Mouse (Mus musculus): ENCODE measurements around the gene Prpf4. TPM values are rescaled to one million over a fixed set of nuclear protein-coding genes. Genes with fewer than 3 reads are reported as not detected.

The Prpf4 gene
- polyA plus RNA-seq, 1 experiment from 2014 or later: 16.5 TPM

DNA sequence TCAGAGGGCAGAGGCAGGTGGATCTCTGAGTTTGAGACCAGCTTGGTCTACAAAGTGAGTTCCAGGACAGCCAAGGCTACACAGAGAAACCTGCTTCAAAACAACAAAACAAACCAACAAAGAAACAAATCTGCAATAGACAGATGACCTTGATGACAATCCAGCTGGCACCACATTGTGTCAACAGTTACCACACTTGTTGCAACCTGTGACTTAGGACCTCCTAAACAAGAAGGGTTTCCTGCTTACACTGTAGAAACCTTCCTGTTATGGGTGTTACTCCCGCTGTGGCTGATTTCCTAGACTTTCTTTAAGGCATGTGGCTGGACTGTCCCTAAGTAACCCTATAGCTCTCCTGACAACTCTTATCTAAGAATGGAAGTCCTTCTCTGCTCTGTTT, 12.8 kb upstream of the Prpf4 start:
- H3K9ac ChIP-seq: no peak overlapping the region
- H3K36me3 ChIP-seq (replicated peaks): peaks cover 40% of the 10 kb centered on the region
- 91% methylated on average over 1 of the region's 1 CpGs for WGBS

DNA sequence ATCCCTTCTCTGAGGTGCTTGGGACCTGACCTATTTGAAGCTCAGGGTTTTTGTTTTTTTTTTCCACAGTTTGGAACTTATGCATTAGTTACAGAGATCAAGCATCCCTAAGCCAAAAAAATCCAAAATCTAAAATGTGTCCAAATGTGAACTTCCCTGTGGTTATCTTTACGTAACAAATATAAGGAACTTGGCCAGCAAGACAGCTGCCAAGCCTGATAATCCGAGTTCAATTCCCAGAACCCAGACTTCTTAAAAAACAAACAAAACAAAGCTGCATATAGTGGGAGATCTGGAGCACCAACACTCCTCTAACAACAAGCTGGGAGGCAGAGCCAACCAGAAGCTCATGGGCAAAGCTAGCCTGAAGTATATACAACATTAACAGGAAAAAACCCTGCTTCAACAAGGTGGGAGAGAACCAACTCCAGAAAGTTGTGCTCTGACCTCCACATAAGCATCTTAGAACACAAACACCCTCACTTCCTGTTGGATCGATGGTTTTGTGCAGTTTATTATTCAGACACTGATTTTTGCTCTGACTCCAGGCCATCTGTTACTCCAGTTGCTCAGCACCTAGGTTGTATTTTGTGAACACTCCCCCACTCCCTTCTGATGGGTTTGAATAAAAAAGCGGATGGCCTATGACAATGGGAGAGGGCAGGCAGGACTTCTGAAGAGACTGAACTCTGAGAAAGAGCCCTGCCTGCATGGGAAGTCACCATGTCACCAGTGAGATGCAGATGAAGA, 10.8 kb upstream of the Prpf4 start:
- no peak overlapping the region for H3K4me3 ChIP-seq
- H3K27me3 ChIP-seq (replicated peaks): no peaks in the 10 kb centered on the region
- H3K4me2 ChIP-seq: no peak overlapping the region
- peaks cover 42% of the 10 kb centered on the region; the same call in 1 of the 2 replicates for H3K36me3 ChIP-seq (replicated peaks)
- WGBS: 84% methylated on average over 4 of the region's 4 CpGs
- no peak overlapping the region for H3K9ac ChIP-seq
- no peak overlapping the region for H3K27ac ChIP-seq
- no peak for ATAC-seq (replicated peaks)
- no peaks in the 10 kb centered on the region for H3K4me1 ChIP-seq
- no peaks in the 10 kb centered on the region for H3K9me3 ChIP-seq

More for the DNA sequence above, 12.8 kb upstream of the Prpf4 start:
- H3K4me1 ChIP-seq: no peaks in the 10 kb centered on the region
- H3K27me3 ChIP-seq (replicated peaks): no peaks in the 10 kb centered on the region
- no peak overlapping the region for H3K4me3 ChIP-seq
- no peak overlapping the region for H3K4me2 ChIP-seq
- no peak for ATAC-seq (replicated peaks)
- H3K27ac ChIP-seq: no peak overlapping the region
- no peaks in the 10 kb centered on the region for H3K9me3 ChIP-seq

DNA sequence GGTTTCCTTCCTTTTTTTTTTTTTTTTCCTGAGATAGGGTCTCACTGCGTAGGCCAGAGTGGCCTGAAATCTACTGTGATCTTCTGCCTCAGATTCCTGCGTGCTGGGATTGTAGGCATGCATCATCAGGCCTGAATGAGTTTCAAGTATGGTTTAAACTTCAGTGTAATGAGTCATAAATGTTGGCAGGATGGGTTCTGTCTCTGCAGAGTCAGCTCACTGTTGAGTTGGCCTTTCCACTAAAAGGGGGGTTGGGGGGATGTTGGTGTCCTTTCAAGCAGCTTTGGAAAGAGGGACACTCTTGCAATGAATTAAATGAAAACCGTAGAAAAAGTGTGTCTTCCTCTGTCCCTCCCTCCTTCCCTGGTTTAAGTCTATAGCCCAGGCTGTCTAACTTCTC, 9.6 kb upstream of the Prpf4 start:
- H3K9me3 ChIP-seq: no peaks in the 10 kb centered on the region
- H3K27ac ChIP-seq: no peak overlapping the region
- H3K36me3 ChIP-seq (replicated peaks): peaks cover 39% of the 10 kb centered on the region; the same call in 1 of the 2 replicates
- no peaks in the 10 kb centered on the region for H3K4me1 ChIP-seq
- no peak overlapping the region for H3K9ac ChIP-seq
- no peak overlapping the region for H3K4me3 ChIP-seq
- no peaks in the 10 kb centered on the region for H3K27me3 ChIP-seq (replicated peaks)
- 95% methylated on average over 3 of the region's 3 CpGs for WGBS
- no peak overlapping the region for H3K4me2 ChIP-seq
- ATAC-seq (replicated peaks): no peak

DNA sequence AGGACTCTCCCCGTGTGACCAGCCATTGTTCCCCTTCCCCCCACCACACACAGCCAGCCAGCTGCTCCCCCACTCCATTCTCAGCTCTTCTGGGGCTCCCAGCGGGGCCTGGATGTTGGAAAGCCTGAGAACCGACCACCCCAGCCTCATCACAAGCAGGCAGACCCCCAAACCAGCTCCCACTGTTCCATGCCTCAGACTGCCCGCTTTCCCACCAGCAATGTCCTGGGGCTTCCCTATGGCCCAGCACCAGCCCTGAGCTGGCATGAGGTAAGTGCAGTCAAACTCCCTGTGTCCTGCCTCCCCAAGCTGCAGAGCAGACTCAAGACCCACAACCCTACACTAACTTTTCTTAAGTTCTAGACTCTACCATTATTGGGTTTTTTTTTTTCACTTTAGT, 2.5 kb upstream of the Prpf4 start:
- no peaks in the 10 kb centered on the region for H3K27me3 ChIP-seq (replicated peaks)
- no peak overlapping the region for H3K4me3 ChIP-seq
- ATAC-seq (replicated peaks): no peak
- 82% methylated on average over 4 of the region's 4 CpGs for WGBS
- no peak overlapping the region for H3K4me2 ChIP-seq
- peaks cover 39% of the 10 kb centered on the region for H3K4me1 ChIP-seq
- H3K36me3 ChIP-seq (replicated peaks): peaks cover 13% of the 10 kb centered on the region; the same call in 1 of the 2 replicates
- no peaks in the 10 kb centered on the region for H3K9me3 ChIP-seq
- H3K27ac ChIP-seq: no peak overlapping the region
- no peak overlapping the region for H3K9ac ChIP-seq

DNA sequence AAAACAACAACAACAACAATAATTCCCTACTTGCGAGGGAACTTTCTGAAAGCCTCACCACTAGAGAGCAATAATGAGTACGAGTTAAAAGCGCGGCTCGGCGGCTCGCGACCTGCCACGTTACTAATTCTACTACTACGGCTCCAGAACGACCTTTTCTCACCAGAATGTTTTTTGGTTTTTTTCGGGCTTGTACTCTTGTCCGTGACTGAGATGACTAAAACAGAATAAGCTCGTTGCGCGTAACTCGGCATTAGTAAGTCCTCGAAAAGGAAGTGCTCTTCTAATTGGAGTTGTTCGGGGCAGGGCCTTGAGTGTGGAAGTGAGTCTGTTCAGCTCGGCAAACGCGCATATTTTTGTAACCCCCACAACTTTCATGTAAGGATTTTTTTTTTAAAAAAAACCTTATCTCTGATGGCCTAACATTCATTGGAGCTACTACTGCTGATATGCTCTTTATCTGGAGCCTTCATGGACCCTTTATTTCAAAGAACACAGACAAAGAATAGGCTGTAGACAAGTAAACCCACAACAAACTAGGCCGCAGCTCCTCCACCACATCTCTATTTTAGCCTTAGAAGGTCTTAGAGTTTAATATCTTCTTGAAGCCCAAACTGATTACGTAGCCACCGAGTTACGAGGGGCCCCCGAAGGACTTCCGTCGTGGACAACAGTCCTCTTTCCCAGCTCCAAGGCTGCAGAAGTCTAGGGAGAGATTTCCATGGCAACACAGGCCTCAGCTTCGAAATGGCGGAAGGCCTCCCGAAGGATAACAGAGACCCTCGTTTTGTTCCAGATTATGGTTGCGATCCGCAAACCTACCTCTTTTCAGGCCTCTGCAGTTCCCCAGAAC, 641 bp upstream of the Prpf4 start:
- peak overlapping the region; percentile 67 for H3K9ac ChIP-seq
- peak; percentile 75 for ATAC-seq (replicated peaks)
- 0% methylated on average over 35 of the region's 35 CpGs for WGBS
- peaks cover 39% of the 10 kb centered on the region for H3K4me1 ChIP-seq
- H3K36me3 ChIP-seq (replicated peaks): 0 out of 2 replicates have a peak, but pooled peaks cover 11% of the 10 kb centered on the region
- H3K27ac ChIP-seq: peak overlapping the region; percentile 74
- no peaks in the 10 kb centered on the region for H3K9me3 ChIP-seq
- H3K4me3 ChIP-seq: peak overlapping the region; percentile 66
- peak overlapping the region; percentile 40 for H3K4me2 ChIP-seq
- H3K27me3 ChIP-seq (replicated peaks): no peaks in the 10 kb centered on the region

DNA sequence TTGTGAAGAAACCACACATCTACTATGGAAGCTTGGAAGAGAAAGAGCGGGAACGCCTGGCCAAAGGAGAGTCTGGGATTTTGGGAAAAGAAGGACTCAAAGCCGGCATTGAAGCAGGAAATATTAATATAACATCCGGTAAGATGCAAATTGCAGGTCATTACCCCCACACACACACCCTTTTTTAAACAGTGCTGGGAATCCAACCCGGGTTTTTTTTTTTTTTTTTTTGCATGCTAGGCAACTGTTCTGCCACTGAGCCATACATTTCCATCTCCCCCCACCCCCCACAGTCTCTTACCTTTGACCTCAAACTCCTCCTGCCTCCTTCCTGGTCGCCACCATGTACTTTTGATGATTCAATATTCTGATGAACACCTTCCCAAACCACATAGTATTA, 1.0 kb downstream of the Prpf4 start:
- H3K4me2 ChIP-seq: peak overlapping the region; percentile 67
- no peak for ATAC-seq (replicated peaks)
- H3K36me3 ChIP-seq (replicated peaks): peaks cover 8% of the 10 kb centered on the region; the same call in 1 of the 2 replicates
- no peaks in the 10 kb centered on the region for H3K9me3 ChIP-seq
- peak overlapping the region; percentile 66 for H3K4me3 ChIP-seq
- peak overlapping the region; percentile 71 for H3K9ac ChIP-seq
- peaks cover 39% of the 10 kb centered on the region for H3K4me1 ChIP-seq
- no peak overlapping the region for H3K27ac ChIP-seq
- 42% methylated on average over 6 of the region's 6 CpGs for WGBS
- H3K27me3 ChIP-seq (replicated peaks): no peaks in the 10 kb centered on the region

DNA sequence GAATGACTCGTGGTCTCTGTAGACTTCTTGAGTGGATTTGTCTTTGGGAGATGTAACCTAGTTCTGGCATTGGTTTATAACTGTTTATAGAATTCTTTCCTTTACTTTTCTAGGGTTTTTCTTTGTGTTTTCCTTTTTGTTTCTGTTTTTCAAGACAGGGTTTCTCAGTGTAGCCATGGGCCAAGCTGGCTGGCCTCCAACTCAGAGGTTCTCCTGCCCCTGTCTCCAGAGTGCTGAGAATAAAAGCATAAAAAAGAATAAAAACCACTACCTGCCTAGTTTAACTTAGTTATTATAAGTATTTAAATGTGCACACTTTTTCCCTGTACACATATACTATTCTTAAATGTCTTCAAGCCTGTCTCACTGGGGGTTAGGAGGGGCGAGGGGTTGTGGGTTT, 1.7 kb downstream of the Prpf4 start:
- no peak overlapping the region; the same call in 1 of the 2 replicates for H3K9ac ChIP-seq
- H3K4me2 ChIP-seq: peak overlapping the region; percentile 67; the same call in 1 of the 2 replicates

DNA sequence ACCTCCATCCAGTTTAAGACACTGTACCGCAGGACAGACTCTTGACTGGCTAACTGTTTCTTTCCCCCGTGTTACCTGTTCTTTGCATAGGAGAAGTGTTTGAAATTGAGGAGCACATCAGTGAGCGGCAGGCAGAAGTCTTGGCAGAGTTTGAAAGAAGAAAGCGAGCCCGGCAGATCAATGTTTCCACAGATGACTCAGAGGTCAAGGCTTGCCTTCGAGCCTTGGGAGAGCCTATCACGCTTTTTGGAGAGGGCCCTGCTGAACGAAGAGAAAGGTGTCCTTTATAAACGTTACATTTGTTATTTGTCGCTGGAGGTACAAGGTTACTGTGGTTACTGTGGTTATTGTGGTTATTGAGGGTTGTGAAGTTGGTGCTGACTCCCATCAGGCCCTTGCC, 3.0 kb downstream of the Prpf4 start:
- Histone ChIP-seq H3K4me2 (no peak overlapping the region), H3K27ac (no peak overlapping the region), H3K4me1 (peaks cover 22% of the 10 kb centered on the region), H3K9ac (no peak overlapping the region), H3K9me3 (no peaks in the 10 kb centered on the region), H3K36me3 (replicated peaks) (peaks cover 27% of the 10 kb centered on the region), H3K27me3 (replicated peaks) (no peaks in the 10 kb centered on the region), H3K4me3 (no peak overlapping the region)
- no peak for ATAC-seq (replicated peaks)
- WGBS: 94% methylated on average over 10 of the region's 10 CpGs

More for the DNA sequence above, 1.7 kb downstream of the Prpf4 start:
- Histone ChIP-seq H3K27ac (no peak overlapping the region), H3K4me1 (peaks cover 35% of the 10 kb centered on the region), H3K4me3 (no peak overlapping the region), H3K36me3 (replicated peaks) (peaks cover 15% of the 10 kb centered on the region), H3K9me3 (no peaks in the 10 kb centered on the region), H3K27me3 (replicated peaks) (no peaks in the 10 kb centered on the region)
- 88% methylated on average over 2 of the region's 2 CpGs for WGBS
- ATAC-seq (replicated peaks): no peak

DNA sequence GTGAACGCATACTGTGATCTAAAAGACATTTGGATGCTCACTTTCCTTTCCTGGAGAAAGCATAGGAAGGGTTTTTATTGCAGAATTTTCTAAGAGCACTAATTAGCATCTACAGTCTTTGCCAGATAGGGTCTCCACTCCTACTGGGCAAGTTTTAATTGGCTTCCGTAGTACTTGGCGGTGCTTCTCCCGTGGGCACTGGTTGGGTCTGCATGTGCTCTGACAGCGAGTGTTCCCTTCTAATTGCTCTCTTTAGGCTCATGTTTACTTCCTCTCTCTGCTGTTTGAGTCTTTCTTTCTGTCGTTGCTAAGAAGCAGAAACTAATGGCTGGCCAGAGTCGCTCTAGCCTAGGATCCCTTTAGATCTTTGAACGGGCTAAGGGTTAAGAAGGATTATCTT, 9.9 kb downstream of the Prpf4 start:
- H3K9me3 ChIP-seq: no peaks in the 10 kb centered on the region
- H3K27ac ChIP-seq: no peak overlapping the region
- H3K36me3 ChIP-seq (replicated peaks): peaks cover 77% of the 10 kb centered on the region
- no peak overlapping the region for H3K4me2 ChIP-seq
- no peak overlapping the region for H3K4me3 ChIP-seq
- H3K9ac ChIP-seq: no peak overlapping the region
- H3K4me1 ChIP-seq: no peaks in the 10 kb centered on the region
- WGBS: 82% methylated on average over 8 of the region's 8 CpGs
- H3K27me3 ChIP-seq (replicated peaks): no peaks in the 10 kb centered on the region
- no peak for ATAC-seq (replicated peaks)

DNA sequence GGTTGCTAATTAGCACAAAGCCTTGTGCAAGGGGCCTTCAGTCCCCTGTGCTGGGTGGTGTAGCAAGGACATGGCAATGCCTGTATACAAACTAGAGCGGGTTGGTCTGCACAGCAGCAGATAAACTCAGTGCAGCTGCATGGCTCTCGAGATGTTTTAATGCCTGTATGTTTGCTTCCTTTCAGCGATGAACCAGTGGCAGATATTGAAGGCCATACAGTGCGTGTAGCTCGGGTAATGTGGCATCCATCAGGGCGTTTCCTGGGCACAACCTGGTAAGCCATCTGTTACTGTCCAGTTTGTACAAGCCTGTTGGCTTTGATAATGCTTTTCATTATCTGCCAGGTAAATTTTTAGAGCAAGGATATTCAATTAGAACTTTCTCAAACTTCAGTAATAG, 10.5 kb downstream of the Prpf4 start:
- H3K4me2 ChIP-seq: no peak overlapping the region
- no peak overlapping the region for H3K4me3 ChIP-seq
- peaks cover 82% of the 10 kb centered on the region for H3K36me3 ChIP-seq (replicated peaks)
- no peak overlapping the region for H3K27ac ChIP-seq
- H3K9me3 ChIP-seq: no peaks in the 10 kb centered on the region
- WGBS: 98% methylated on average over 6 of the region's 6 CpGs
- H3K27me3 ChIP-seq (replicated peaks): no peaks in the 10 kb centered on the region
- ATAC-seq (replicated peaks): no peak
- no peaks in the 10 kb centered on the region for H3K4me1 ChIP-seq
- no peak overlapping the region for H3K9ac ChIP-seq

DNA sequence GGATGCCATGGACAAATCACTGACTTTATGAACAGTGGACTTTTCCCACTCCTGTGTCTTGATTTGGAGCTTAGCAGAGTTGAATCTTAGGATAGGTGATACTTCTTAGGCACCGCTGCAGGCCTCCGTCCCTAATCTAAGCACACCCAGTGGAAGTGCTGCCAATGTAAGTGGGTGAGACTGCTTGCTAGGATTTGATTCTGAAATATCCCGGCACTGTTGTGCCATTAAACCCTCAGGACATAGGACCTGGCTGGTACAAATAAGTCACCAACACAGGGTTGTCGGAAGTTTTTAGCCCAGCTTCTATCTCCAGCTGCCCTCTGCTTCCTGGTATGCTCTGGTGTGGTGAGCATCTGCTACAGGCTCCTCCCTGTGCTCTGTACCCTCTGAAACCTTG, 17.3 kb downstream of the Prpf4 start:
- ATAC-seq (replicated peaks): no peak
- no peaks in the 10 kb centered on the region for H3K27me3 ChIP-seq (replicated peaks)
- no peak overlapping the region for H3K4me3 ChIP-seq
- 97% methylated on average over 4 of the region's 4 CpGs for WGBS
- no peak overlapping the region for H3K9ac ChIP-seq
- H3K27ac ChIP-seq: no peak overlapping the region
- H3K4me1 ChIP-seq: no peaks in the 10 kb centered on the region
- H3K4me2 ChIP-seq: no peak overlapping the region
- peaks cover 38% of the 10 kb centered on the region for H3K36me3 ChIP-seq (replicated peaks)
- no peaks in the 10 kb centered on the region for H3K9me3 ChIP-seq

DNA sequence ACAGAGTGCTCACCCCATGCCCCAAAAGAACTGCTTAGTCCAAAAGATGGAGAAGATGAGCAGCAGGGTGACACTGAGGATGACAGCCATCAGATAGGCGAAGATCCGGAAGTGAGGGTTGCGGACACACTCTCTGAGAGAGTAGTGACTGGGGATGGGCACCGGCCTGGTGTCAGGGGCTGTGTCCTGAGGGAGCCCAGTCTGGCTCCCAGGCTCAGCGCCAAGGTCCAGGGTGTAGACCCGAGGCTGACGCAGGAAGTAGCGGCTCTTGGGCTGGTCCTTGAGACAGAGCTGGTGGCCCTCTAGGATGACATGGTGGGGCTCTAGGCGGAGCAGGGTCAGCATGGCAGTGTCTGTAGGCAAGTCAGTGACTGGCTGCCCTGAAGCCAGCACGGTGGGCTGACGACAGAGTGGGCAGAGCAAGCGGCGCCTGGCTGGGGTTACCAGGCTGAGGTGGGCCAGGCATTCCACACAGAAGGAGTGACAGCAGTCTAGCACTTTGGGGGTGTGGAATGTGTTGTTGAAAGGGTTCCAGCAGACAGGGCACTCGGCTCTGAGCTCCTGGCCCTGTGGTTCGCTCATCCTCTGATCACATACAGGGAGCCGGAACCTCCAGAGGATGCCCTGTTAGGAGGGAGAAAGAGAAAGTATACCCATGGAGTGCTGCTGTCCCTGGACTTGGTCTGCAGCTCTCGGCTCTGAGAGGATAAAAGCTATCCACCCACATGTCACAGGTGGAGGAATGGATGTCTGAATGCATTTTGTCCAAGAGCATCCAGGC, 19.6 kb downstream of the Prpf4 start:
- H3K27me3 ChIP-seq (replicated peaks): no peaks in the 10 kb centered on the region
- no peaks in the 10 kb centered on the region for H3K4me1 ChIP-seq
- H3K4me2 ChIP-seq: no peak overlapping the region
- 0 out of 2 replicates have a peak, but pooled peaks have one; percentile 33 for ATAC-seq (replicated peaks)
- no peak overlapping the region for H3K27ac ChIP-seq
- no peak overlapping the region for H3K9ac ChIP-seq
- H3K9me3 ChIP-seq: no peaks in the 10 kb centered on the region
- peaks cover 19% of the 10 kb centered on the region for H3K36me3 ChIP-seq (replicated peaks)
- H3K4me3 ChIP-seq: no peak overlapping the region
- WGBS: 86% methylated on average over 17 of the region's 17 CpGs
